Mouse (Mus musculus) hindbrain, postnatal 0 days (tissue): Measurements from ENCODE around the gene Ano6. TPM values are rescaled to one million over a fixed set of nuclear protein-coding genes. Genes with fewer than 3 reads are reported as not detected.

Experiments used
- ATAC-seq: fragments of 200-750 bp; cut with Nextera tagmentation; 2 replicates; pipeline ENCODE4 v1.8.0; 2017; ENCODE audit warnings: mild to moderate bottlenecking, moderate TSS enrichment, moderate library complexity
- DNase-seq: peaks from one replicate; pipeline ENCODE4 v3.0.0-alpha.2; 2015; ENCODE audit warnings: low spot score
- H3K27ac ChIP-seq: fragments of 300-500 bp; sonication (generic); 2 replicates; pipeline ENCODE4 v1.5.1; 2014; ENCODE audit warnings: mild to moderate bottlenecking
- H3K27me3 ChIP-seq: fragments of 300-500 bp; sonication (generic); 2 replicates; pipeline ENCODE4 v1.6.1; 2014; ENCODE audit warnings: low read length, mixed read lengths; ENCODE audit not compliant: insufficient read depth
- H3K36me3 ChIP-seq: fragments of 300-500 bp; sonication (generic); 2 replicates; pipeline ENCODE4 v1.6.1; 2014; ENCODE audit warnings: low read length, mixed read lengths; ENCODE audit not compliant: insufficient read depth
- H3K4me1 ChIP-seq: fragments of 300-500 bp; sonication (generic); 2 replicates; pipeline ENCODE4 v1.6.1; 2014; ENCODE audit warnings: antibody characterized with exemption, low read length, mixed read lengths; ENCODE audit not compliant: insufficient read depth
- H3K4me2 ChIP-seq: fragments of 300-500 bp; sonication (generic); 2 replicates; pipeline ENCODE4 v1.6.1; 2014; ENCODE audit warnings: low read depth, mild to moderate bottlenecking, low read length, moderate library complexity, mixed read lengths
- H3K4me3 ChIP-seq: fragments of 300-500 bp; sonication (generic); 2 replicates; pipeline ENCODE4 v1.5.1; 2014; ENCODE audit warnings: low read length
- H3K9ac ChIP-seq: fragments of 300-500 bp; sonication (generic); replicated peaks from 2 replicates; pipeline ENCODE4 v1.6.1; 2014; ENCODE audit warnings: mild to moderate bottlenecking, low read length, moderate library complexity, mixed read lengths
- H3K9me3 ChIP-seq: fragments of 300-500 bp; sonication (generic); 2 replicates; pipeline ENCODE4 v1.6.1; 2016; ENCODE audit warnings: low read length, mixed read lengths
- CTCF ChIP-seq: IDR thresholded peaks from 2 replicates; pipeline ENCODE4 v1.5.1; 2016; ENCODE audit warnings: antibody characterized with exemption, control low read depth, low read depth
- WGBS: fragments of 180-500 bp; shearing (Covaris S2); extraction: QIAGEN DNeasy Blood & Tissue Kit; methylation state at CpG from one replicate; pipeline ENCODE4 v1.1.7; 2014; 5-methylcytosine and 5-hydroxymethylcytosine counted together
- polyA plus RNA-seq: library from polyadenylated mRNA; unstranded; fragments of >200 nt; fragmentation: Nextera tagmentation; extraction: Ambion mirVana; gene quantifications from 2 replicates; pipeline ENCODE4 v1.2.1, GENCODE M21; 2015
- total RNA-seq: library from RNA; depleted of rRNA; stranded (reverse); fragments of >200 nt; gene quantifications from 2 replicates; pipeline ENCODE4 v1.2.3, GENCODE M21; 2014

The Ano6 gene
- total and polyA plus RNA-seq, 2 experiments from 2014 or later = 19.2 to 34.3 TPM

GRCm38 (mm10) chr15:95774674-95775414 lies 15.8 kb upstream of the Ano6 start:
- TF ChIP-seq CTCF = no peak
- no peak for DNase-seq
- no peaks in the 10 kb centered on the region for H3K4me1 ChIP-seq
- ATAC-seq = no peak
- WGBS = 92% methylated on average over 9 of the region's 9 CpGs
- no peak overlapping the region for H3K4me3 ChIP-seq
- H3K9ac ChIP-seq = no peak overlapping the region
- no peaks in the 10 kb centered on the region for H3K9me3 ChIP-seq
- H3K27ac ChIP-seq = no peak overlapping the region
- H3K27me3 ChIP-seq = no peaks in the 10 kb centered on the region
- no peaks in the 10 kb centered on the region for H3K36me3 ChIP-seq
- no peak overlapping the region for H3K4me2 ChIP-seq

GRCm38 (mm10) chr15:95777743-95778142 lies 12.9 kb upstream of the Ano6 start:
- WGBS = 88% methylated on average over 2 of the region's 2 CpGs
- Histone ChIP-seq H3K4me2 (no peak overlapping the region), H3K4me3 (no peak overlapping the region), H3K4me1 (no peaks in the 10 kb centered on the region), H3K27me3 (no peaks in the 10 kb centered on the region), H3K9ac (no peak overlapping the region), H3K9me3 (no peaks in the 10 kb centered on the region), H3K27ac (no peak overlapping the region), H3K36me3 (no peaks in the 10 kb centered on the region)
- no peak for ATAC-seq
- TF ChIP-seq CTCF = no peak
- no peak for DNase-seq

DNA sequence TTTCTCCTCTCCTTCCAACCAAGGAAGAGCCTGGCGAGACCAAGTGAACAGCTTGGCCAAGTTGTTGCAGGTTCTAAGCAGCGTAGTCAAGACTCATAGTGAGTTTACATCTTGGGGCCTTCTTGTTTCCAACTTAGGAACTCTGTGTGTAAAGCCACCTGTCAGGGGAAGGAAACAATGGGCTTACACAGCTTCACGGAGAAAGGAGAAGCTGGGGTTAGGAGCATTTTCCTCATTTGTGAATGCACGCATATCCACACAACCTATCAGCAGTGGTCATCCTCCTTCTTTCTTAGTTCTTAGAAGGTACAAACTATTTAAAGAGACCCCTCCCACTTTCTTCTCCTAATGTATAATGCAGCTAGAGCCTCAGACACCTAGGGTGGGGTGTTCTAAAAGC lies 11.9 kb upstream of the Ano6 start:
- Histone ChIP-seq H3K9ac (no peak overlapping the region), H3K4me3 (no peak overlapping the region), H3K9me3 (no peaks in the 10 kb centered on the region), H3K27ac (no peak overlapping the region), H3K27me3 (no peaks in the 10 kb centered on the region), H3K4me2 (no peak overlapping the region), H3K36me3 (no peaks in the 10 kb centered on the region), H3K4me1 (no peaks in the 10 kb centered on the region)
- no peak for DNase-seq
- no peak for TF ChIP-seq CTCF
- 86% methylated on average over 4 of the region's 4 CpGs for WGBS
- ATAC-seq = no peak

DNA sequence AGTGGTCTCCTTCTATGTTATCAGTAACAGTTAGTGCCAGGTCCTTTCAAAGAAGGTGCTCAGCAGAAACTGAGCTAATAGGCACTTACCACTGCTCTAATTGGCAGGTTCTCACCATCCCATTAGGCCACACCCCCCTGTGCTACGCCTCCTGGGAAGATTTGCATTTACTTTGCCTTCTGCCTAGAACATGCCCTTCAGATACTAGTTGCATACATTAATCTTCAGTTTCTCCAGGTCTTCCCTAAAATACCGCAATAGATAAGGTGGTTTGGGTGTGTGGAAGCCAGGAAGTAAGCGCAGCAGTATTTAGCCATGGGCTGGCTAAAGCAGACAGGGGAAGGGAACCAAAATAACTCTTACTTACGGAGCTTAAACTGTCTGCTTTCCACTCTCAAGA lies 4.0 kb upstream of the Ano6 start:
- Histone ChIP-seq H3K9ac (no peak overlapping the region), H3K4me3 (no peak overlapping the region), H3K36me3 (no peaks in the 10 kb centered on the region), H3K27me3 (no peaks in the 10 kb centered on the region), H3K4me1 (peaks cover 3% of the 10 kb centered on the region; the same call in 1 of the 2 replicates), H3K4me2 (no peak overlapping the region), H3K27ac (no peak overlapping the region), H3K9me3 (no peaks in the 10 kb centered on the region)
- no peak for TF ChIP-seq CTCF
- 84% methylated on average over 4 of the region's 4 CpGs for WGBS
- ATAC-seq = no peak
- no peak for DNase-seq

DNA sequence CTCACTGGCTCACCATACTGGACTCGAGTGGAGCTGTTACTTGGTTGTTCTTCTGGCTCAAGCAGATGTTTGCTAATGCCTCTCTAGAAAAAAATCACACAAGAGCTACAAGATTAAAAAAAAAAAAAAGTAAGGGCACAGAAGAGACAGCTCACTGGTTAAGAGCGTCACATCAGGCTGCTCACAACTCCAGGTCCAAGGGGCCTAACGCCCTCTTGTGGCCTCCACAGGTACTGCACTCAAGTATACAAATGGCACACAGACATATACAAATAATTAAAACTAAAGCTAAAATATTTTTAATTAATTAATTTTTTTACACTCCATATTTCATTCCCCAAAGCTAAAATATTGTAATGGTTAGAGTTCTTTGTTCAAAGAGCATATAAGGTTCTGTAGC lies 3.1 kb upstream of the Ano6 start:
- peaks cover 10% of the 10 kb centered on the region; the same call in 1 of the 2 replicates for H3K4me1 ChIP-seq
- H3K4me2 ChIP-seq = no peak overlapping the region
- H3K27ac ChIP-seq = no peak overlapping the region
- no peak overlapping the region for H3K9ac ChIP-seq
- no peaks in the 10 kb centered on the region for H3K36me3 ChIP-seq
- H3K4me3 ChIP-seq = no peak overlapping the region
- ATAC-seq = no peak
- TF ChIP-seq CTCF = peak; percentile 55
- no peaks in the 10 kb centered on the region for H3K9me3 ChIP-seq
- H3K27me3 ChIP-seq = no peaks in the 10 kb centered on the region
- WGBS = 59% methylated on average over 3 of the region's 3 CpGs
- no peak for DNase-seq

- whole genome bisulfite sequencing = 13% methylated on average over 32 of the region's 32 CpGs
- peak overlapping the region; percentile 86 for H3K4me2 ChIP-seq
These were observed 798 bp upstream of the Ano6 start for GRCm38 (mm10) chr15:95789562-95790528.

More at GRCm38 (mm10) chr15:95789562-95790528, 798 bp upstream of the Ano6 start:
- H3K9me3 ChIP-seq = no peaks in the 10 kb centered on the region
- peak overlapping the region; percentile 77 for H3K27ac ChIP-seq
- DNase-seq (peak; percentile 40), ATAC-seq (peak; percentile 48)
- peak overlapping the region; percentile 67 for H3K4me3 ChIP-seq
- peak overlapping the region; percentile 56 for H3K9ac ChIP-seq
- peaks cover 12% of the 10 kb centered on the region; the same call in 1 of the 2 replicates for H3K4me1 ChIP-seq
- H3K27me3 ChIP-seq = no peaks in the 10 kb centered on the region
- peak; percentile 12 for TF ChIP-seq CTCF
- no peaks in the 10 kb centered on the region for H3K36me3 ChIP-seq
